Mouse (Mus musculus): Measurements from ENCODE around the gene Gm44503. TPM values are rescaled to one million over a fixed set of nuclear protein-coding genes. Genes with fewer than 3 reads are reported as not detected.

Gm44503 gene
- polyA plus RNA-seq, 1 experiment from 2014 or later: not detected

DNA sequence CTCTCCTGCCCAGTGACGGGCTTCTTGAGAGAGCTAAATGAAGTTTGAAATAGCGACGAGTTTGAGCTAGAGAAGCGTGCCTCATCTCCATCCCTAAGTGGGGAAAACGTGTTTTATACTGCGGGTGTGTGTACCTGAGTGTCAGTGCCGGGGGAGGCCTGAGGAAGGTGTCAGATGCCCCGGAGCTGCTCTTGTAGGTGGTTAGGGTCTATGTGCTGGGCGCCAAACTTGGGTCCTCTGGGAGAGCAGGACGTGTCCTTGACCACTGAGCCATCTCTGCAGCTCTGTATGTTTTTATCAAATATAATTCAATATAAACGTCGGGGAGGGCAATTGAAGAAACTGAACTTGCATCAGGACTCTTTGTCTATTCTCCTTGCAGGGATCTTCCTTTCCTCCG is 14.4 kb upstream of the Gm44503 start:
- TF ChIP-seq EP300 (optimal IDR thresholded peaks at IDR 0.05) (no peak), CTCF (IDR thresholded peaks at IDR 0.05; ENCODE audit: low read depth) (no peak)
- Histone ChIP-seq H3K9ac (ENCODE audit: low read length) (no peak overlapping the region), H3K4me2 (replicated peaks; ENCODE audit: low read depth) (no peak overlapping the region), H3K27me3 (ENCODE audit: control insufficient read depth, insufficient read depth, low read length) (no peaks in the 10 kb centered on the region), H3K4me3 (ENCODE audit: low read depth, low read length) (no peak overlapping the region), H3K27ac (replicated peaks) (no peak overlapping the region), H3K36me3 (ENCODE audit: control insufficient read depth, insufficient read depth, low read length) (0 out of 2 replicates have a peak, but pooled peaks cover 4% of the 10 kb centered on the region), H3K9me3 (ENCODE audit: control insufficient read depth, low read length) (no peaks in the 10 kb centered on the region), H3K4me1 (replicated peaks; ENCODE audit: control insufficient read depth, insufficient read depth) (no peaks in the 10 kb centered on the region)
- 92% methylated on average over 13 of the region's 13 CpGs for WGBS
- no peak for DNase-seq (ENCODE audit: low spot score)
- no peak for ATAC-seq (ENCODE audit: low FRiP score, low TSS enrichment)

DNA sequence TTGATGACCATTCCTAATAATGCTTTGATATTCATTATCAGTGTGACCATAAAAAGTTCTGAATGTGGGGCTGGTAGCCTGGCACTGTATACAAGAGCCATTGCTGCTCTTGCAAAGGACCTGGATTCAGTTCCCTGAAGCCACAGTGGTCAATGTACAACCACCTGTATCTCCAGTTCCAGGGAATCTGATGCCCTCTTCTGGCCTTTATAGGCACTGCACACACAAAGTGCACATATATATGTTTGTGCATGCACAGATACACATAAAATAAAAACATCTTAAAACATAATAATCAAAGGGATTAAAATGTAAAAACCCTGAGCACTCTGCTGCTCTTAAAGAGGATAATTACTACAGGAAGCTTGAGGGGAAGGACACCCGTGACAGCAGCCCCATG is 11.6 kb upstream of the Gm44503 start:
- no peaks in the 10 kb centered on the region for H3K9me3 ChIP-seq (ENCODE audit: control insufficient read depth, low read length)
- H3K9ac ChIP-seq (ENCODE audit: low read length): no peak overlapping the region
- no peak for ATAC-seq (ENCODE audit: low FRiP score, low TSS enrichment)
- no peak overlapping the region for H3K4me3 ChIP-seq (ENCODE audit: low read depth, low read length)
- H3K27me3 ChIP-seq (ENCODE audit: control insufficient read depth, insufficient read depth, low read length): no peaks in the 10 kb centered on the region
- H3K4me2 ChIP-seq (replicated peaks; ENCODE audit: low read depth): no peak overlapping the region
- DNase-seq (ENCODE audit: low spot score): no peak
- no peaks in the 10 kb centered on the region for H3K4me1 ChIP-seq (replicated peaks; ENCODE audit: control insufficient read depth, insufficient read depth)
- no peak for TF ChIP-seq EP300 (optimal IDR thresholded peaks at IDR 0.05)
- peak; percentile 30 for TF ChIP-seq CTCF (IDR thresholded peaks at IDR 0.05; ENCODE audit: low read depth)
- H3K27ac ChIP-seq (replicated peaks): no peak overlapping the region
- WGBS: 94% methylated on average over 1 of the region's 1 CpGs
- H3K36me3 ChIP-seq (ENCODE audit: control insufficient read depth, insufficient read depth, low read length): 0 out of 2 replicates have a peak, but pooled peaks cover 4% of the 10 kb centered on the region

DNA sequence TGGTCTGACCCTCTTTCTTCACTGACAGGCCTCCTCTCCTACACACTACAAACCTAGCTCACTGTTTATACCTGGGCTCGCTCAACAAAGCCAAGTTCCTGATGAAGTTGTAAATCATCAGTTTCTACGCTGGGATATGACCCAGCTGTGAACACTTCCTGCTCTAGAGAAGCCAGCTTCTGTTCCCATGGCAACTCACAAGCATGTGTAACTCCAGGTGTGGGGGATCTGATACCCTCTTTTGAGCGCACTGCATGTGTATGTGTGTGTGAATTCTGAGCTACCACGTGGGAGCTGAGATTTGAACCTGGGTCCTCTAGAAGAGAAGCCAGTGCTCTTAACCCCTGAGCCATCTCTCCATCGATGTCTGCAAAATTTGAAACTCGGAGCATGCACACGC is 9.1 kb upstream of the Gm44503 start:
- ATAC-seq (ENCODE audit: low FRiP score, low TSS enrichment) (no peak), DNase-seq (ENCODE audit: low spot score) (no peak)
- Histone ChIP-seq H3K9me3 (ENCODE audit: control insufficient read depth, low read length) (no peaks in the 10 kb centered on the region), H3K4me1 (replicated peaks; ENCODE audit: control insufficient read depth, insufficient read depth) (no peaks in the 10 kb centered on the region), H3K4me3 (ENCODE audit: low read depth, low read length) (no peak overlapping the region), H3K27me3 (ENCODE audit: control insufficient read depth, insufficient read depth, low read length) (no peaks in the 10 kb centered on the region), H3K36me3 (ENCODE audit: control insufficient read depth, insufficient read depth, low read length) (0 out of 2 replicates have a peak, but pooled peaks cover 4% of the 10 kb centered on the region), H3K9ac (ENCODE audit: low read length) (no peak overlapping the region), H3K4me2 (replicated peaks; ENCODE audit: low read depth) (no peak overlapping the region), H3K27ac (replicated peaks) (no peak overlapping the region)
- no peak for TF ChIP-seq CTCF (IDR thresholded peaks at IDR 0.05; ENCODE audit: low read depth)
- no peak for TF ChIP-seq EP300 (optimal IDR thresholded peaks at IDR 0.05)
- WGBS: 58% methylated on average over 7 of the region's 7 CpGs

DNA sequence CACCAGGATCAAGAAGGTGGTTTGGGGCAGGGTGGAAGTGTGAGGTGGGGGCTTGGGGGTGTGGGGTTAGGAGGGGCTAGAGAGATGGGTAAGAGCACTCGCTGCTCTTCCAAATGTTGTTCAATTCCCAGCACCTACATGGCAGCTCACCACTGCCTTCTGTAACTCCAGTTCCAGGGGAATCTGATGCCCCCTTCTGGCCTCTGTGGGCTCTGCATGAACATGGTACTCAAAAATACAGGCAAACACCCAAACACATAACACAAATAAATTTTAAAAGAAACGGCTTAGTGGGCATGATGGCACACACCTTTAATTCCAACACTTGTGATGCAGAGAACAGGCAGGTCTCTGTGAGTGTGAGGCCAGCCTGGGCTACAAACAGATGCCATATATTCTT is 3.9 kb upstream of the Gm44503 start:
- H3K36me3 ChIP-seq (ENCODE audit: control insufficient read depth, insufficient read depth, low read length): no peaks in the 10 kb centered on the region
- H3K9me3 ChIP-seq (ENCODE audit: control insufficient read depth, low read length): no peaks in the 10 kb centered on the region
- no peaks in the 10 kb centered on the region for H3K4me1 ChIP-seq (replicated peaks; ENCODE audit: control insufficient read depth, insufficient read depth)
- TF ChIP-seq CTCF (IDR thresholded peaks at IDR 0.05; ENCODE audit: low read depth): peak; percentile 58
- no peak for TF ChIP-seq EP300 (optimal IDR thresholded peaks at IDR 0.05)
- WGBS: 54% methylated on average over 2 of the region's 2 CpGs
- H3K4me3 ChIP-seq (ENCODE audit: low read depth, low read length): no peak overlapping the region
- ATAC-seq (ENCODE audit: low FRiP score, low TSS enrichment) (no peak), DNase-seq (ENCODE audit: low spot score) (peak; percentile 21)
- no peak overlapping the region for H3K9ac ChIP-seq (ENCODE audit: low read length)
- no peak overlapping the region for H3K27ac ChIP-seq (replicated peaks)
- no peak overlapping the region for H3K4me2 ChIP-seq (replicated peaks; ENCODE audit: low read depth)
- no peaks in the 10 kb centered on the region for H3K27me3 ChIP-seq (ENCODE audit: control insufficient read depth, insufficient read depth, low read length)

DNA sequence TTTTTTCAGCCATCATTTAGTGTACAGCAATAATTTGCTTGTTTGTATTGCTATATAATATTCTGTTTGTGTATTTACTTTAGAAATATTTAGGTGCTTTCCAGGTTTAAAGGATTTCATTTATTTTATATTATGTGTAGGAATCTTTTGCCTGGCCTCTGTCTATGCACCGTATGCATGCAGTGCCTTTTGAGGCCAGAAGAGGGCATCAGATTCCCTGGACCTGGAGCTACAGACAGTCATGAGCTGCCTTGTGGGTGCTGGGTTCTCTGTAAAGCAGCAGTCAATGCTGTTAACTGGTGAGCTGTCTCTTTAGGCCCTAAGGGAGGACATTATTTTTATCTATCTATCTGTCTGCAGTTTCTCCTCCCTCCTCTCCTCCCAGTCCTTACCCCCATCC is 3.1 kb upstream of the Gm44503 start:
- Histone ChIP-seq H3K4me2 (replicated peaks; ENCODE audit: low read depth) (no peak overlapping the region), H3K36me3 (ENCODE audit: control insufficient read depth, insufficient read depth, low read length) (no peaks in the 10 kb centered on the region), H3K27me3 (ENCODE audit: control insufficient read depth, insufficient read depth, low read length) (no peaks in the 10 kb centered on the region), H3K4me1 (replicated peaks; ENCODE audit: control insufficient read depth, insufficient read depth) (no peaks in the 10 kb centered on the region), H3K27ac (replicated peaks) (no peak overlapping the region), H3K9ac (ENCODE audit: low read length) (no peak overlapping the region), H3K4me3 (ENCODE audit: low read depth, low read length) (no peak overlapping the region), H3K9me3 (ENCODE audit: control insufficient read depth, low read length) (no peaks in the 10 kb centered on the region)
- 0 out of 2 replicates have a peak, but pooled peaks have one; percentile 52 for ATAC-seq (ENCODE audit: low FRiP score, low TSS enrichment)
- 26% methylated on average over 1 of the region's 1 CpGs for WGBS
- DNase-seq (ENCODE audit: low spot score): peak; percentile 41
- TF ChIP-seq CTCF (IDR thresholded peaks at IDR 0.05; ENCODE audit: low read depth): peak; percentile 82
- no peak for TF ChIP-seq EP300 (optimal IDR thresholded peaks at IDR 0.05)

DNA sequence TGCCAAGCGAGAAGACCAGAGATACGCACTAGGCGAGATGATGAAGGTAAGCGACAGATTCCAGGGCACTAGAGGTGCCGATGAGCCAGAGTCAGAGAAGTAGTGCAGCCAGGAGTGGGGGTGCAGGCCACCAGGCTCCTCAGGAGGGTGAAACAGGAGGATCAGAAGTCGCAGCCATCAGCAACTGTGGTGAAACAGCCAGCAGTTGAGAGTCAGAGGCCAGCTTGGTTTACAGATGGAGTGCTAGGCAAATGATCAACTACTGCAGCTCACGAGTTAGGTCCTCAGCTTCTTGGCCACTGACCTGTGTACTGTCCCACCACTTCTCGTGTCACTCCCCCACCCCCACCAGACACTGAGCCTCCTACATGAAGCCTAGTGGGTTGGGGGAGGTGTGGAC is 2.7 kb downstream of the Gm44503 start:
- DNase-seq (ENCODE audit: low spot score) (no peak), ATAC-seq (ENCODE audit: low FRiP score, low TSS enrichment) (no peak)
- H3K9ac ChIP-seq (ENCODE audit: low read length): no peak overlapping the region
- no peaks in the 10 kb centered on the region for H3K9me3 ChIP-seq (ENCODE audit: control insufficient read depth, low read length)
- no peak overlapping the region for H3K27ac ChIP-seq (replicated peaks)
- no peaks in the 10 kb centered on the region for H3K27me3 ChIP-seq (ENCODE audit: control insufficient read depth, insufficient read depth, low read length)
- TF ChIP-seq CTCF (IDR thresholded peaks at IDR 0.05; ENCODE audit: low read depth) (no peak), EP300 (optimal IDR thresholded peaks at IDR 0.05) (no peak)
- WGBS: 70% methylated on average over 8 of the region's 8 CpGs
- no peak overlapping the region for H3K4me2 ChIP-seq (replicated peaks; ENCODE audit: low read depth)
- H3K36me3 ChIP-seq (ENCODE audit: control insufficient read depth, insufficient read depth, low read length): no peaks in the 10 kb centered on the region
- no peak overlapping the region for H3K4me3 ChIP-seq (ENCODE audit: low read depth, low read length)
- H3K4me1 ChIP-seq (replicated peaks; ENCODE audit: control insufficient read depth, insufficient read depth): no peaks in the 10 kb centered on the region
